ENCODE assay signal across 8 mouse cellular contexts in the genomic region with DNA sequence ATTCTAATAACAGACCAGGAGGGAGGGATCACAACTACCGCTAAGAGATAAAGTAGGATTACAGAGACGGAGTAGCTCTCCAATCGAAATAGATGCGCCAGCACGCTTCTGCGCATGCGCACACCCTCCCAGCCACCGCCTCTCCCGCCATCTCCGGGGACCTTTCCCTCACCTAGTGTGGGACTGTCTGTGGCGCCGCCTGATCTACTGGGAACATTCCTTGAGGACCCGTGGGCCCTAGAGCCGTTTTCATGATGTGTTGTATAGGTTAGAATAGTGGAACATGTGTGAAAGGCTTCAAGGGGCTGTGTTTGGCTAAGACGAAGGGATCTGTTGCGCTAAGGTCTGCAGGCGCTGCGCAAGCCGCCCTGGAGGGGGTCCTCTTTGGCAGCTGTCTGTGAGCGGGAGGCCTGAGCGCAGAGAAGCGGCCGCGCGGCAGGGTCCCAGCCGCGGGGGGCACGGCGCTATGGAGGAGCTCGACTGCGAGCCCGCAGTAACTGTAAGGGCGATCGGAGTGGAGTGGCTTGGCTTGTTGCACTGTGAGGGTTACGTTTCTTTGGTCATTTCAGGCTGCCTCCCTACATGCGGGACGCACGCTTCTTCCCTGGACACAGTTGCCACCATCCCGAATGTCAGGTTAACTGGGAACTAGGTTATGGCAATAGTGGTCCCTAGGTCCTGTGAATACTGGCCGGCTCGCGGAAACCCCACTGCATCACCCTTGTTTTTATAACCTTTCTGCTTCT. TPM values are rescaled to one million over a fixed set of nuclear protein-coding genes. Genes with fewer than 3 reads are reported as not detected.
A peak's percentile ranks its signal among the peaks of the same experiment; 100 is the strongest.
DNase-seq lines count a peak whose midpoint lies in the region; ATAC-seq and TF ChIP-seq lines count a peak whose summit lies in the region.

A gene (plus strand): TSS at position 371 of the 746 bp plus-strand sequence.

- H3K27me3 ChIP-seq in megakaryocyte, embryonic 14.5 days (replicated peaks) = no peaks in the 10 kb centered on the region

- no peaks in the 10 kb centered on the region for H3K4me1 ChIP-seq in cortical plate, adult 2 months (ENCODE audit: control insufficient read depth, insufficient read depth, low read length)
- peaks cover 22% of the 10 kb centered on the region for H3K4me1 ChIP-seq in megakaryocyte, embryonic 14.5 days

- peak; percentile 95 to 97 for DNase-seq in gastrocnemius, adult 8-10 months (ENCODE audit: low spot score in 2 of 2)
- DNase-seq in hindlimb bud, embryonic 11.5 days (ENCODE audit: extremely low spot score, low read depth, low spot score) = peak; percentile 70
- DNase-seq in left cerebral cortex, adult 8-10 months (ENCODE audit: low spot score in 2 of 2) = peak; percentile 94 to 97
- peak; percentile 97 to 98 for DNase-seq in right cerebral cortex, postnatal 10 days (ENCODE audit: low spot score in 2 of 2)
- DNase-seq in urinary bladder, postnatal 25 days (ENCODE audit: low spot score) = peak; percentile 97

- TF ChIP-seq CTCF in cortical plate, adult 2 months (IDR thresholded peaks at IDR 0.05; ENCODE audit: extremely low read depth, insufficient read depth, low read length) = no peak

- peak; percentile 82 for ATAC-seq in activated CD4-positive, CD25-positive, alpha-beta regulatory T cell, adult 4 months

- no peaks in the 10 kb centered on the region for H3K9me3 ChIP-seq in megakaryocyte, embryonic 14.5 days

- H3K4me3 ChIP-seq in cortical plate, adult 2 months (ENCODE audit: insufficient read depth, low read length) = peak within 1 kb of the TSS; percentile 76
- H3K4me3 ChIP-seq in megakaryocyte, embryonic 14.5 days (replicated peaks) = peak within 1 kb of the TSS; percentile 97

- peaks cover 39% of the 10 kb centered on the region for H3K36me3 ChIP-seq in megakaryocyte, embryonic 14.5 days (replicated peaks; ENCODE audit: low read length)

- TF ChIP-seq POLR2A in cortical plate, adult 2 months (IDR thresholded peaks at IDR 0.05; ENCODE audit: extremely low read depth, insufficient read depth, low read length) = peak; percentile 60

- peak within 1 kb of the TSS; percentile 93 for H3K27ac ChIP-seq in cortical plate, adult 2 months (ENCODE audit: insufficient read depth, low read length)

RNA-seq across cellular contexts. Expression of the gene that starts here (rescaled TPM):
- 10 to 100 TPM; 36.8 to 39.0 TPM for polyA plus RNA-seq in activated CD4-positive, CD25-positive, alpha-beta regulatory T cell, adult 4 months (2017; shearing (Covaris generic))
- polyA plus RNA-seq in cortical plate, adult 2 months (2012; rRNA removed) = 70.6 and 70.8 TPM in 2 replicates
- 10 to 100 TPM; 16.6 to 21.7 (median 20.9) TPM for total RNA-seq in gastrocnemius, adult 8-10 months (2022)
- 10 to 100 TPM; 43.9 to 49.4 (median 46.0) TPM for total RNA-seq in left cerebral cortex, adult 8-10 months (2022)
- 6.6 and 12.0 TPM in 2 replicates for polyA plus RNA-seq in megakaryocyte, embryonic 14.5 days (2012; ENCODE audit: insufficient read depth, low replicate concordance)

Comparison
In these comparisons a context has a peak if more than half of its experiments do, and no peak if none do; other contexts are left out.
1. Peak in every context shown above with its lines: DNase-seq, ATAC-seq, H3K4me3 ChIP-seq and H3K27ac ChIP-seq.